Mouse (Mus musculus) spleen, embryonic (tissue): ENCODE results near the gene Myo19.

Experiments
- CTCF ChIA-PET: fragments of 350-600 bp; sonication (Branson Sonifier 250); formaldehyde crosslinking; loops from one replicate; lab custom pipeline; 2022; lab: Charles Lee

The Myo19 gene

DNA sequence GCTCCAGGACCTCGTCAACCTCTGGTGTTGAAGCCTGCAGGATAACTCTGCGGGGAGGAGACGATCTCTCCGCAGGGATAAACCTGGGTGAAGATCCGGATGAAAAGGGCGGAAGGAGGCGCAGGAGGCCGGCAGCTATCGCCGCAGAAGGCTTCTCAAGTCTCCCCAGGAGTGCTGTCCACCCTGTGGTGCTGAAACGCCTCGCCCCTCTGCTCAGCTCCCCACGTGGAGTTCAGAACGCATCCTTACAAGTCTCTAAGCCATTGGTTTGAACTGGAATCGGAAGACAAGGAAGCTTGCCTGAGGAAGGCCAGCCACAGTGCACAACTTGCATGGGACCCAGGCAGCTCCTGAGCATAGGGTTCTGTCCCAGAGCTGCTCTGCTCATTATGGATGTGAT, 64.0 kb downstream of the Myo19 start:
- CTCF ChIA-PET: no interaction called here

- CTCF ChIA-PET: no interaction called here
These were observed 64.9 kb downstream of the Myo19 start for GRCm38 (mm10) chr11:84944639-84945435.

- CTCF ChIA-PET: no interaction called here
These were observed 65.9 kb downstream of the Myo19 start for GRCm38 (mm10) chr11:84945841-84946240.

- CTCF ChIA-PET: no interaction called here
These were observed 67.3 kb downstream of the Myo19 start for GRCm38 (mm10) chr11:84947206-84947605.

GRCm38 (mm10) chr11:84948114-84948513, 68.2 kb downstream of the Myo19 start:
- CTCF ChIA-PET: no interaction called here

- CTCF ChIA-PET: no interaction called here
These were observed 68.6 kb downstream of the Myo19 start for GRCm38 (mm10) chr11:84948526-84948925.

DNA sequence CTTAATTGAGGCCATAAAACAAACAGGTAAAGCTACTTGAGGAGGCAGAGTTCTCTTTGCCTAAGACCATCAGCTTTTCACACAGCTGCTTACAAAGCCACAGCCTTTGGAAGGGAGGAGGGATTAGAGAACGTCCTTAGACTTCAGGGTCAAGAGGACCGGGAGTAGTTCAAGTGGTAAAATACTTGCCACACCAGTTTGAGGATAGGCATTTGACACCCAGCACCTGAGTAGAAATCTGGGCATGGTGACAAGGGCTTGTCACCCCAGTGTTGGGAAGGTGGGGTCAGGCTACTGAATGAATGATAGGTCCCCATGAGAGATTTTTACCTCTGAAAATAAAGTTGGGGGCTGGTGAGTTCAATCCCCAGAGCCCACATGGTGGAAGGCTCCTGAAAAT, 72.7 kb downstream of the Myo19 start:
- CTCF ChIA-PET: no interaction called here

DNA sequence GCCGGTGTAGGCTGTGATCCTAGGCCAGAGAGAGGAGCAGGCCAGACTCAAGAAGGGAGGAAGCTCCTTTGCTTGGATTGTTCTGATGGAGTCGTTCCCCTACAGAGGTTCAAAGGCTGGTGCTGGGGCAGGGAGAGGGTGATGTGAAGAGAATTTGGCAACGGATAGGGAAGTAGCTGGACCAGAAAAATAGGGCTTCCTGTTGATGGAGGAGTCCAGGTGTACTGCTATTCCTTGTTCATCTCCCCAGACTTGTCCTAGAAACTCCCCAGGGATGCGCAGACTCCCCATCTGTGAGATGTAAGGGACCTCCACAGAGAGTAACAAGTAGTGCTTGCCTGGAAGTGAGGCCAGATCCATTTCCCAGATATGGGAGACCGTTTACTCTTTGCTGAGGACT, 76.5 kb downstream of the Myo19 start:
- CTCF ChIA-PET: interaction anchor here (0.6 kb wide), 1 partner anchor 133 kb away, joined by 4 read pairs; no protein-coding TSS in a partner anchor

DNA sequence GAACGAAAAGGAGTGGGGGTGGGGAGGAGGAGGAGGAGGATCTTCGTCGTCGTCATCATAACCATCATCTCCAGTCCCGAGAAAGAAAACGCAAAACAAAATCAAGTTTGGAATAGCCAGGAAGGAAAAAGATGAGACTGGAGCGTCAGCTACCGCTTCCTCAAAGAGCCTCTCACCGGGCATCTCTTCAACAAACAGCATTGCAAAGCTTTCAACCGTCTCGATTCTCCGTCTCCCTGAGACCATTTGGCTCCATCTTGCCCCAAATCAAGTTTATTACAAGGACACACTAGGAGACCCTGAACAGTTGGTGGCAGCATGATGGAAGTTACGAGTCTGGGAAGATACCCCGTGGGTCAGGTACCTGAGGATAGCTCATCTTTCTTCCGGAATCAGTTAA, 77.2 kb downstream of the Myo19 start:
- CTCF ChIA-PET: no interaction called here

DNA sequence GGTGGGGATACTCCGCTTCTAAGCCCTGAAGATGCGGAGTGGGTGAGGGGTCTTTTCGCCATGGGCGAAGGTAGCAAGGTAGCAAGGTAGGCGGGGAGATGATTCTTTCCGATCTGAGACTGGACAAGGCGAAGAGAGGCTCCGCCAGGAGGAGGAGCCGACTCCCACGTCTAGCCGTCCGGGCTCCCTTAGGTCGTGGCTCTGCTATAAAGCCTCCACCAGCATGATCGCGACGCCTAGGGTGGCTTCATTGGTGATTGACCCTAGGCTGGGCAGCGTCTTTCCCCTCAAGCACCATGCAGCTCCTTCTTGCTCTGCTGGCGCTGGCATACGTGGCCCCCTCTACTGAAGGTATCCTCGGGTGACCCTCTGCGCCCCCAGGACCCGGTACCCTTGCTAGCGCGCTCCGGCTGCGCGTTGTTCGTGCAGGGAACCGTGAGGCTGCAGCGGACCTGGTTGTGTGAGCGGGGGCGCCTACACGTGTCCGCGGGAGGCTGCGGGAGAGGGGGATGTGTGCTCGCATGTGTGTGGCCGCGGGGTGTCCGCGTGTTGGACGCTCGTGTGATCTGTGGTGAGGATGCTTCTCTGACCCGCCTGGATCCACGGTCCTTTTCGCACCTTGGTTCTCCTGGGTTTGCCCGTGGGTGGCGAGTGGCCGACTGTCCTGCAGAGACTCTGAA, 77.8 kb downstream of the Myo19 start, which contains the start of gene Car4:
Gene Car4, plus strand, starts transcription at position 196 of the 680 bp plus-strand sequence.
- CTCF ChIA-PET: no interaction called here

DNA sequence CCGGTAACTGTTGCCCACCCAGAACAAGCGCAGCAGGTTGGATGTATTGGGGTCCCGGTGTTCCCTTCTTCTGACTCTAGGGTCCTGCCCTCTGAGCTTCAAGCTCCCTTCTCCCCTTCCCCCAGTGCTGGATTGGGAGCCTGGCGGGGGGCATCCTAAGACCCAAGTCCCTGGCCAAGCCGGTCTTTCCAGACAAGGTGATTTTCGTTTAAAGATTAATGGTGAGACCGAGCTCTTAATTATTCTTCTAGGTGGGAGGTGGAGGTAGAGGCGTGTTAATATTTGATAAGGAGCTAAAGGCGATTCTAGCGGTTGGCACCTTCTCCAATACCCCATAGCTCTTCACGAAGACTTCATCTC, 78.3 kb downstream of the Myo19 start:
- CTCF ChIA-PET: no interaction called here

DNA sequence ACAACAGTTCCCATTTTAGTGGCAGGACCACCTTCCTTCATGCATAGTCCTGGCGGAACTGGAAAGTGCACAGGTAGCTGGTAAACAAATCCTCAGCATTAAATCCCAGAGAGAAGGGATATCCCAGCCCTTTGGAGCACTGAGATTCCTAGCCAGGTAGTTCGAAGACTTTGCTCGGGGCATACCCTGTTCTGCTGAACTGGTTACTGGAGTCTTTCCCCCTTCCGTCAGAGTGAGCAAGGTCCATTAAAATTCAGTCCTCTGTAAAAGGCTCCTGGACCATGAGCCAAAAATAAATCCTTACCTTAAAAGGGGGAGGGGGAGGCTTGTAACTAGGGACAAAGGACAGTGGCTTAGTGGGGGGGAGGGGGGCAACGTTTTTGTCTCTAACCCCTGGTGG, 79.2 kb downstream of the Myo19 start:
- CTCF ChIA-PET: no interaction called here

DNA sequence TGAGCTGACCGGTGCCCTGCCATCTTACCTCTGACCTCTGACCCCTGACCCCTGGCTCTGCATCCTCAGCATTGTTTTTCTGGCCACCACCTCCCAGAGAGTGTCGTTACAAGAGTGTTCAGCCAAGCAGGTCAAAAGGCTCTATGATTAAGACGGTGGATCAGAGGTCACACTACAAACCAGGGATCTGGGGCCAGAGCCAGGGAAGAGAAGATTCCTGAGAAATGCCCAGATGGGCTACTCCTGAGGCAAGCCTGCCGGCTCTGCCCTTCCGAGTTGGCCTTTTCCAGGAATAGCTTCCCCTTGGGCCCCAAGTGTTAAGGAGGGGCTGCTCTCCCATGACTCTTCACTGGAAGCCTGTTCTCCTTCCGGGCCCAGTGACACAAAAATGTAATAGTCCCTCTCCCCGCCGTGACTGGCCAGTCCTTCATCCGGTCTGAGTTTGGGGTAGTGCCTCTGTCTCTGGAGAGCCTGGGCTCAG, 79.8 kb downstream of the Myo19 start:
- CTCF ChIA-PET: no interaction called here

DNA sequence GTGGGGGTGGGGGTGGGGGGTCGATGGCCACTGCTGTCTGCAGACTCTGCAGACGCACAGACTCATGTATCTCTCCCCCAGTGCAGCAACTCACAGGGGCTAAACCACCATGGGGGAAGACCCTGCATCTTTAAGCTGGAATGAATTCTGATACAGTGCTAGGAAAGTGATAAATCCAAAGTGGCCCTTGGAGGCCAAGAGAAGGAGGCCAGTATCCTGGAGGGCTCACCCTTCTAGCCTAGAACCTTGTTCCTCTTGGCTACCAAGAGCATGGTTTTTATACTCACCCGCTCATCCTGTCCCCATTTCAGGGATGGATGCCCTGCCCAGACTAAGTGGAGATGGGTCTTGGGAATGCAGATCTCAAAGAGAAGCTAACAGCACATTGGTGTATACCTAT, 80.3 kb downstream of the Myo19 start:
- CTCF ChIA-PET: no interaction called here

DNA sequence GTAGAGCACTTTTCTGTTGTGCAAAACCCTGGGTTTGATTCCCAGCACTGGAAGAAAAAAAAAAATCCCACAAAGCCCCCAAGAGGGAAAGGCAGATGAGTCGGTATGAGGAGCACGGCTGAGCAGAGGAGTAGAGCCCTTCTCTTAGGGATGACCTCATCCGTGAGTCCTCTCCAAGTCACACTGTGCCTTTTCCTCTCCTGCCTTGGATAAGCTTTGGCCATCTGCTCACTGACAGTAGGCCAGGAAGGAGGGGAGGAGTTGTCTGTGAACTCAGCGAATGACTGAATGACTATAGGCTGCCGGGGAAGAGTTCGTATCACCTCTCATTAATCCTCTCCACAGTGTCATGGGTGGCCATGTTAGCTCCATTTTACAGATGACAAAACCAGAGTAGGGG, 80.8 kb downstream of the Myo19 start:
- CTCF ChIA-PET: no interaction called here
